Mouse (Mus musculus) neural tube, embryonic 13.5 days (tissue): ENCODE measurements around the gene Rtn4rl2. TPM values are rescaled to one million over a fixed set of nuclear protein-coding genes. Genes with fewer than 3 reads are reported as not detected.
A peak's percentile ranks its signal among the peaks of the same experiment; 100 is the strongest.
"Not testable (repeated sequence)": the region's sequence is repeated elsewhere in the genome, so short reads cannot be mapped to it uniquely, and the experiment has no call there.

Experiments
- ATAC-seq: fragments of 200-750 bp; cut with Nextera tagmentation; 2 replicates; pipeline ENCODE4 v1.8.0; 2017; ENCODE audit warnings: low read depth, mild to moderate bottlenecking, moderate TSS enrichment, moderate library complexity
- H3K27ac ChIP-seq: fragments of 300-500 bp; sonication (generic); replicated peaks from 2 replicates; pipeline ENCODE4 v1.5.1; 2015; ENCODE audit warnings: moderate library complexity, mild to moderate bottlenecking, inconsistent platforms
- H3K27me3 ChIP-seq: fragments of 300-500 bp; sonication (generic); 2 replicates; pipeline ENCODE4 v1.6.1; 2015; ENCODE audit warnings: mild to moderate bottlenecking, inconsistent platforms
- H3K36me3 ChIP-seq: fragments of 300-500 bp; sonication (generic); 2 replicates; pipeline ENCODE4 v1.6.1; 2015; ENCODE audit warnings: mild to moderate bottlenecking, inconsistent platforms
- H3K4me1 ChIP-seq: fragments of 300-500 bp; sonication (generic); replicated peaks from 2 replicates; pipeline ENCODE4 v1.6.1; 2015; ENCODE audit warnings: inconsistent platforms
- H3K4me2 ChIP-seq: fragments of 300-500 bp; sonication (generic); 2 replicates; pipeline ENCODE4 v1.6.1; 2015; ENCODE audit warnings: inconsistent platforms, mild to moderate bottlenecking, moderate library complexity
- H3K4me3 ChIP-seq: fragments of 300-500 bp; sonication (generic); 2 replicates; pipeline ENCODE4 v1.5.1; 2015; ENCODE audit warnings: mild to moderate bottlenecking, inconsistent platforms
- H3K9ac ChIP-seq: fragments of 300-500 bp; sonication (generic); 2 replicates; pipeline ENCODE4 v1.6.1; 2015; ENCODE audit warnings: moderate library complexity, mild to moderate bottlenecking, inconsistent platforms
- H3K9me3 ChIP-seq: fragments of 300-500 bp; sonication (generic); 2 replicates; pipeline ENCODE4 v1.6.1; 2016; ENCODE audit warnings: inconsistent platforms
- WGBS: fragments of 180-500 bp; shearing (Covaris S2); methylation state at CpG from one replicate; pipeline ENCODE4 v1.1.7; 2015; 5-methylcytosine and 5-hydroxymethylcytosine counted together
- polyA plus RNA-seq: library from polyadenylated mRNA; unstranded; fragments of >200 nt; fragmentation: Nextera tagmentation; extraction: Ambion mirVana; gene quantifications from 2 replicates; pipeline ENCODE4 v1.2.1, GENCODE M21; 2015

The Rtn4rl2 gene
- polyA plus RNA-seq, result 6.8 and 7.1 TPM in 2 replicates

DNA sequence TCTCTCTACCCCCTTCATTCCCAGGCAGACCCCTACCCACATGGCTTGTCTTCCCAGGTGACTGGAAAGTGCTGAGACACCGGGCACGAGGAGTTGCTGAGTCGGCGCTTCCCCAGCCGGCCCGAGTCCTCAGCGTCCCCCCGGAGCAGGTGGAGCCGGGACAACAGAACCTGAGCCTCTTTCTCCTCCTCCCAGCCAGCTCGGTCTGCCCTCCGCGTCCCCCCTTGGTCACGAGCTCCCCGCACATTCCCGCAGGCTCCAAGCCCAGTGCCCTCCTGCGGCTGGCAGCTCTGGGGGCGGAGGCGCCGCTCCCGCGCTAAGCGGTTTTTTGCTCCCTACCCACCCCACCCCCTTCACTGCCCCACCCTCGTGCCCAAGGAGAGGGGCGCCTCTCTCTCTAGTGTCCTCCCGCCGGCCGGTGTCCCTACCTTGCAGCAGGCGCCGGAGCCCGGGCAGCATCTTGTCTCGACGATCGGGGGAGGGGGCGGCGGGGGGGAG, at the start of gene Rtn4rl2:
TSS of gene Rtn4rl2 (minus strand) at position 477 of the 498 bp plus-strand sequence.
- Histone ChIP-seq H3K4me3 (peak within 1 kb of the TSS; percentile 69), H3K27me3 (peaks cover 96% of the 10 kb centered on the region), H3K27ac (peak within 1 kb of the TSS; percentile 61), H3K36me3 (no peaks in the 10 kb centered on the region), H3K9me3 (no peaks in the 10 kb centered on the region), H3K9ac (peak within 1 kb of the TSS; percentile 73), H3K4me2 (peak within 1 kb of the TSS; percentile 96), H3K4me1 (peaks cover 64% of the 10 kb centered on the region)
- WGBS, result 0% methylated on average over 26 of the region's 35 CpGs
- peak; percentile 11 for ATAC-seq

DNA sequence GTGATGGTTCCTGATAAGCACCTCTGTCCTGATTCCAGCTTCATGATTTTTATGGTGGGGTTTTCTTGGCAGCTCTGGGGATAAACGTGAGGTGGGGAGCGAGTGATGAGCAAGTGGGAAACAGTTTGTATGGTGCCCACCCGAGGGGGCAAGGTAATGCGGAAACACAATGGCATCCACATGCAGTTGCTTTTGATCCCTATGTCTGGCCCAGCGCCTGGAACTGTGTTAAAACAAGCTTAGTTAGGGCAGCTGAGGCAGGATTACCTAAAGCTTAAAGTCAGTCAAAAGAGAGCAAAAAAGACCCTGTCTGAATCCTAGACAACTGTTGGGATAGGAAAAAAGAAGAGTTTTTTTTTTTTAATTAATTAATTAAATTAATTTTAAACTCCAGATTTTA, 48.6 kb upstream of the Rtn4rl2 start:
- no peak for ATAC-seq
- H3K4me3 ChIP-seq, result no peak overlapping the region
- peaks cover 3% of the 10 kb centered on the region; the same call in 1 of the 2 replicates for H3K4me1 ChIP-seq
- H3K27ac ChIP-seq, result no peak overlapping the region
- H3K4me2 ChIP-seq, result no peak overlapping the region
- no peak overlapping the region for H3K9ac ChIP-seq
- no peaks in the 10 kb centered on the region for H3K36me3 ChIP-seq
- H3K9me3 ChIP-seq, result no peaks in the 10 kb centered on the region
- no peaks in the 10 kb centered on the region for H3K27me3 ChIP-seq
- 86% methylated on average over 5 of the region's 5 CpGs for WGBS

DNA sequence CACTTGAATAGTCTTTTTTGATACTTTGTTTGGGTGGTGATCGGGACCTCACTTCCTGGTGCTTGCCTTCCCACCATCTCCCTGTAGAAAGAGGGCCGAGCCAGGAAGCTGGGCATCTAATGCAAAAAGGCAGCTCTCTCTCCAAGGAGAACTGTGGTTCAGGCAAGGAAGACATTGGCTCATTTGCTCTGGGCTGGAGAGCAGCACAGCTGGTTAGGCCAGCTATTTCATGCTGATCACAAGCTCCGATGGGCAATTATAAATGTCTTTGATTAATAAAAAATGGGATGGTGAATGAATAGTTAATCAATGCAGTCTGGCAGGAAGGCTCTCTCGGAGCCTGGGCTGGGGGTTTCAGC, 48.1 kb upstream of the Rtn4rl2 start:
- ATAC-seq, result no peak
- H3K9ac ChIP-seq, result no peak overlapping the region
- no peaks in the 10 kb centered on the region for H3K36me3 ChIP-seq
- H3K4me1 ChIP-seq, result peaks cover 3% of the 10 kb centered on the region; the same call in 1 of the 2 replicates
- H3K9me3 ChIP-seq, result no peaks in the 10 kb centered on the region
- no peaks in the 10 kb centered on the region for H3K27me3 ChIP-seq
- H3K27ac ChIP-seq, result no peak overlapping the region
- no peak overlapping the region for H3K4me2 ChIP-seq
- WGBS, result 53% methylated on average over 4 of the region's 4 CpGs
- no peak overlapping the region for H3K4me3 ChIP-seq

DNA sequence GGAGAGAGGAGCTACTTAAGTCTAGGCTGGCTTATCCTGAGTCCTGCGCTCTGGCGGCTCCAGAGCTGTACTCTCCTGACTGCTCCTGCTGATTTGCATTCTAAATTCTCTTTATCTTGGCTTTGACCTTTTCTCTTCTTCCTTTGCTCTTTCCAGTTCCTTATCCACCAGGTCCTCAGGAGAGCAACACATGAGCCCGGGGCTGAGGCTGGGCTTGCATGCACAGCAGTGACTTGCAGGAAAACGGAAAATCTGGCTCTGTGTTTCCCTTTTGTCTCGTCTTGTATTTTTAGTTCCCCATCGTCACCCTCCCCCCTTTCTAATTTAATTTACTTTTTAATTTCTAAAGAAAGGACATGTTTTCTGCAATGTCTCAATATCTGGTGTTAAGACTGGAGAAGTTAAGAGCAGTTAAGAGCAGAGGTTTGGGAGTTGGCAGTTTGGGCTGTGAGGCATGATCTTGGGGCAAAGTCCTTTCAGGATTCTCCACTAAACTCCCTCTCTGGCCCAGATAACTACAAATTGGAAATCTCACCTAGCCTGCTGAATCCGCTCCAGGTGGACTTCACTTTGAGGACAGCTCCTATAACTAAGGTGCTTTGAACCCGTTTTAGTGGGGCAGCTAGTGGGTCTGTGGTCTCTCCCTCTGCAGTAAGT, 47.6 kb upstream of the Rtn4rl2 start:
- H3K4me1 ChIP-seq, result peaks cover 3% of the 10 kb centered on the region; the same call in 1 of the 2 replicates
- no peaks in the 10 kb centered on the region for H3K9me3 ChIP-seq
- H3K9ac ChIP-seq, result no peak overlapping the region
- H3K27me3 ChIP-seq, result no peaks in the 10 kb centered on the region
- no peak for ATAC-seq
- no peaks in the 10 kb centered on the region for H3K36me3 ChIP-seq
- no peak overlapping the region for H3K4me3 ChIP-seq
- H3K27ac ChIP-seq, result no peak overlapping the region
- no peak overlapping the region for H3K4me2 ChIP-seq
- 86% methylated on average over 8 of the region's 8 CpGs for WGBS

DNA sequence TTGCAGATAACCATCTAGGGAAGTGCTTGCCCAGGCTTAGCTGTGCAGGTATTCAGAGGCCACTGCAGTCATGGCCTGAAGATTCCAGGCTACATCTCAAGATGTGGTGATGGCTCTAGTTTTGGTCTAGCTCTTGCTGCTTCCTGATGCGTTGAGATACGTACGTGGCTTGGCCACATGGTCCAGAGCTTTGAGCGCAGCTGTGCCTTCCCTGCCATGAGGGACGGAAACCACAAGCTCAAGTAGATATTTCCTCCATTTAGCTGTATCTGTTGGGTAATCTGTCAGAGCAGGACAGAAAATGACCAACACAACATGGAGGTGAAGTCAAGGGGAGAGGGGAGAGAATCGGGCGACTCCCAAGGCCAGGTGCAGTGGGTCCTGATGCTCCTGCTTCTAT, 43.7 kb upstream of the Rtn4rl2 start:
- H3K9ac ChIP-seq, result no peak overlapping the region
- no peak for ATAC-seq
- H3K4me2 ChIP-seq, result no peak overlapping the region
- H3K4me3 ChIP-seq, result no peak overlapping the region
- H3K36me3 ChIP-seq, result no peaks in the 10 kb centered on the region
- H3K27me3 ChIP-seq, result no peaks in the 10 kb centered on the region
- H3K27ac ChIP-seq, result no peak overlapping the region
- H3K9me3 ChIP-seq, result no peaks in the 10 kb centered on the region
- peaks cover 3% of the 10 kb centered on the region; the same call in 1 of the 2 replicates for H3K4me1 ChIP-seq
- WGBS, result 88% methylated on average over 7 of the region's 7 CpGs

DNA sequence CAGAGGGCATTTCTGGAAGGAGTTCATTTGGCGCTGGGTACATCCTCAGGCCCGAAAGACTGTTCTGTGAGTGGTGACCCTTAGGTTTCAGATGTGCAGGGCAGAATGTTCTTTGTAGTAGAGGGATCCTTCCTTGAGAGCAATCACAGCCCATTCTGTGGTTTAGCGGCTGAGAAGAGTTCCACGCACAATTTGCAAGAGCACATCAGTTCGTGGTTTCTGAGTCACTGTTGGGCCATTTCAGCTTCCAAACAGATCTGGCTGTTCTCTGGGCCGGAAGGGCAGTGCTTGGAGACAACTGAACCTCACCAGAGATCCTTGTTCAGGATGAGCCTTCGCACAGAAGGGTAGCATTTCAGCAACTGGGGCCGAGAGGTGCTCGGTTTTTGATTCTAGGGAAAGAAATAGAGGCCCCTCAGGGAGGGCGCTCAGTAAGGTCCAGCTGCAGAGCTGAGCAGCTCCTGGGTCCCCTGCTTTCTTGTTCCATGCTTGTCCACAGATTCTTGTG, 33.1 kb upstream of the Rtn4rl2 start:
- no peak overlapping the region for H3K27ac ChIP-seq
- no peaks in the 10 kb centered on the region for H3K27me3 ChIP-seq
- WGBS, result 88% methylated on average over 10 of the region's 10 CpGs
- H3K4me1 ChIP-seq, result no peaks in the 10 kb centered on the region
- ATAC-seq, result no peak
- H3K9me3 ChIP-seq, result no peaks in the 10 kb centered on the region; the same call in 1 of the 2 replicates
- no peak overlapping the region for H3K4me2 ChIP-seq
- no peak overlapping the region for H3K4me3 ChIP-seq
- no peak overlapping the region for H3K9ac ChIP-seq
- H3K36me3 ChIP-seq, result no peaks in the 10 kb centered on the region

DNA sequence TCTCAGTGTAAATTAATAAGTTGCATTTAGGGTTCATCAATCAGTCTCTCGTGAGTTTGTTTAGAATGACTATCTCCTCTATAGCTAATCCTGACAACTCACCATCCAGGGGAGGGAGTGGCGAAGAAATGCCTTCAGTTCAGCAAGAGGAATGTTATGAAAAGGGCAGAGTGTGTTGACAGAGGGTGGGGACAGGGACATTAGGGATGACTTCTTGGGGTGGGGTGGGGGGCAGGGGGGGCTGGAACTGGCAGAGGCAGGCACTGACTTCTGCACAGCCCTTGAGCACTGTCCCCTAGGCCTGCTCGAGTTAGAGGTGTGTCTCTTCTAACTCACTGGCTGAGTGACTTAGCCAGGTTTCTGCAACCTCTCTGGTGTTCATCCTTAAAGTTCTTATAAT, 31.7 kb upstream of the Rtn4rl2 start:
- WGBS, result 62% methylated on average over 3 of the region's 3 CpGs
- no peak overlapping the region for H3K4me2 ChIP-seq
- no peaks in the 10 kb centered on the region for H3K4me1 ChIP-seq
- no peak overlapping the region for H3K4me3 ChIP-seq
- H3K27ac ChIP-seq, result no peak overlapping the region
- no peaks in the 10 kb centered on the region for H3K27me3 ChIP-seq
- H3K36me3 ChIP-seq, result no peaks in the 10 kb centered on the region
- no peak for ATAC-seq
- H3K9me3 ChIP-seq, result no peaks in the 10 kb centered on the region
- H3K9ac ChIP-seq, result no peak overlapping the region

DNA sequence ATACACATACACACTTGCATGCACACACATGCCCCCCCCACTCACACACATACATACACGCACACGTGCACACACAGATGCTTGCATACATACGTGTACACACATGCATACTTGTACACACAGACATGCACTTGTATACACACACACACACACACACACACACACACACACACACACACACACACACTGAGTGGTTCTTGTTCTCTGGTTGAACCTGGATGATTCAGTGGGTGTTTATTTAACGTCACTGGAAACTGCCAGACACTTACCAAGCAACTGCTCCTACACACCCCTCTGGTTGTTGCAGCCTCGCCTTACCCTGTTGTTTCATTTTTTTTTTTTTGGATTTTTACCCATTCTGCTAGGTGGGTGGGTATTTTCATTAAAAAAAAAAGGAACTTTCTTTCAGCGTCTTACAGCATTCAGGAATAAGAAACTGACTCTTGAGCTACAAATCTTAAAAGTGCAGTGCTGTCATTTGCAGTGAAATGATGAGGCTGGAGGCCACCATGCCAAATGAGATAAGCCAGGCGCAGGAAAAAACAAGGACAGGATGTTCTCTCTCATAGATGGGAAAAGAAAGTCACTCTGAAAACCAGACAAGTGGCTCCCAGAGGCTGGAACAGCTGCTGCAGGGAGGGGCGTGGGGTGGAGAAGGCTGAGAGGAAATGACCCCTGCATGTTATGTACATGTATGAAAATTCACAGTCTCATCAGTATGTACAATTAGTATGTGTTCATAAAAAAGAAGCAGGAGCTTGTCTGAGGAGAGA, 30.2 kb upstream of the Rtn4rl2 start:
- no peaks in the 10 kb centered on the region for H3K9me3 ChIP-seq
- no peak overlapping the region for H3K4me2 ChIP-seq
- H3K27me3 ChIP-seq, result no peaks in the 10 kb centered on the region
- H3K4me1 ChIP-seq, result no peaks in the 10 kb centered on the region
- no peak overlapping the region for H3K9ac ChIP-seq
- WGBS, result 83% methylated on average over 8 of the region's 8 CpGs
- no peak overlapping the region for H3K4me3 ChIP-seq
- H3K36me3 ChIP-seq, result no peaks in the 10 kb centered on the region
- ATAC-seq, result no peak
- H3K27ac ChIP-seq, result 0 out of 2 replicates have a peak overlapping the region, but pooled peaks have one; percentile 23

DNA sequence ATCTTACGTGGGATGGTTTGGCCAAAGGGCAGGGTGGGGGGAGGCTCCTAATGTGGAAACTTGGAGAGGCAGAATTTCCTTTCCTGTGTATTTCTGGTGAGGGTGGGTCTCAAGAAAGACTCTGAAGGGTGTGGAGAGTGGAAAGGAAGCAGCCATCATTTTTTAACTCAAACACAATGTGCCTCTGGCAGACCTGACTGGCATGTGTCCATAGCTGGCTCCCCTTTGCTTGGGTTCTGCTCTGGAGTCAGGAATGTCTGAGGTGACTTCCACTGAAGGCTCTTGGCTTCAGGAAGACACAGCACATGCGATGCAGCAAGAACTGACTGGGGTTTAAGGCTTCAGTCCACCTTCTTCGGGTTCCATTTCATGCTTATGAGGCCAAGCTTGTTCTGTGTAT, 28.8 kb upstream of the Rtn4rl2 start:
- Histone ChIP-seq H3K27ac (no peak overlapping the region), H3K36me3 (no peaks in the 10 kb centered on the region), H3K9me3 (no peaks in the 10 kb centered on the region), H3K4me1 (no peaks in the 10 kb centered on the region), H3K27me3 (no peaks in the 10 kb centered on the region), H3K4me2 (no peak overlapping the region), H3K9ac (no peak overlapping the region), H3K4me3 (no peak overlapping the region)
- 79% methylated on average over 3 of the region's 3 CpGs for WGBS
- no peak for ATAC-seq

DNA sequence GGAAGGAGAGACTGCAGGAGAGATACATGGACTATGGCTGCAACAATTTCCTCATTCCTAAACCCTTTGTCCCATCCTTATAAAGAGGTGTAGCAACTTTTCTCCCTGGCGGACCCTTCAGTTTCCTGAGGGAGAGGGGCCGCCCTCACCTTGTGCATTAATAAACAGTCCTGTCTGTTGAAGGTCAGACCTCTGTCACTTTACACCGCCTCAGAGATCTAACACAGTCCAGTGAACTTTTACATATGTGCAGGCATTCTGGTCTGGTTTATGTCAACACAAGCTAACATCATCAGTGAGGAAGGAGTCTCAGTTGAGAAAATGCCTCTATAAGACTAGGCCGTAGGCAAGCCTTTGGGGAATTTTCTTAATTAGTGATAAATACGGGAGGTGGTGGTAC, 27.4 kb upstream of the Rtn4rl2 start:
- no peak overlapping the region for H3K9ac ChIP-seq
- WGBS, result 89% methylated on average over 5 of the region's 5 CpGs
- H3K27ac ChIP-seq, result no peak overlapping the region
- no peak for ATAC-seq
- no peaks in the 10 kb centered on the region for H3K4me1 ChIP-seq
- H3K4me2 ChIP-seq, result no peak overlapping the region
- no peaks in the 10 kb centered on the region for H3K27me3 ChIP-seq
- no peaks in the 10 kb centered on the region for H3K9me3 ChIP-seq
- H3K36me3 ChIP-seq, result no peaks in the 10 kb centered on the region
- no peak overlapping the region for H3K4me3 ChIP-seq

DNA sequence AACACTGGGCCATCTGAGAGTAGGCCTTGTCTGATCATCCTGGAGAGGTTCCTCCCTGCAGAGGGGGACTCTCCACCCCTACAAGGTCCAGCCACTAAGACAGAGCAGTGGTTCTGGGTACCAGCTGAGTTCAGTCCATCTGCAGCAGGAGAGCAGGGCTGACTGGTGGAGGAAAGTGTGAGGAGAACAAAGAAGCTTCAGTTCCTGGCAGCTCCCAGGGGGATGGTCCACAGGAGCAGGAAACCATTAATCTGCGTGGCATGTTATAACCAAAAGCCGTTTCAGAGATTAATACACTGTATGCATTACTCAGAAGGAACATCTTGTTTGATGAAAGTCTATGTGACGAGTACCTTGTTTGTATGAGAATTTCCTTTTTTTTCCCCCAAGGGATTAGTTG, 26.2 kb upstream of the Rtn4rl2 start:
- Histone ChIP-seq H3K4me3 (no peak overlapping the region), H3K9me3 (no peaks in the 10 kb centered on the region), H3K36me3 (no peaks in the 10 kb centered on the region), H3K27me3 (no peaks in the 10 kb centered on the region), H3K27ac (no peak overlapping the region), H3K9ac (no peak overlapping the region), H3K4me2 (no peak overlapping the region), H3K4me1 (no peaks in the 10 kb centered on the region)
- ATAC-seq, result no peak
- WGBS, result 53% methylated on average over 3 of the region's 3 CpGs

DNA sequence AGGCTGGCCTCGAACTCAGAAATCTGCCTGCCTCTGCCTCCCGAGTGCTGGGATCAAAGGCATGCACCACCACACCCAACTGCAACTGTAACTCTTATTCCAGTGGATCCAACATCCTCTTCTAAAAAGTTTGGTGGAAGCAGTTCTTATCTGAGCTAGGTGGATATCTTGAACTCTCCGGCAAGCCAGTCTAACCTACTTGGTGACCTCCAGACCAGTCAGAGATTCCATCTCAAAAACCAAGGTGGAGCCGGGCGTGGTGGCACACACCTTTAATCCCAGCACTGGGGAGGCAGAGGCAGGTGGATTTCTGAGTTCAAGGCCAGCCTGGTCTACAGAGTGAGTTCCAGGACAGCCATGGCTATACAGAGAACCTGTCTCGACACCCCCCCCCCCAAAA, 10.2 kb upstream of the Rtn4rl2 start:
- H3K4me1 ChIP-seq, H3K4me3 ChIP-seq, H3K9me3 ChIP-seq, ATAC-seq, H3K27me3 ChIP-seq, H3K27ac ChIP-seq, H3K4me2 ChIP-seq, H3K36me3 ChIP-seq, H3K9ac ChIP-seq: not testable (repeated sequence)
- 90% methylated on average over 6 of the region's 6 CpGs for WGBS
